Mouse (Mus musculus) embryonic facial prominence, embryonic 13.5 days (tissue): ENCODE measurements around the gene Slc5a5. TPM values are rescaled to one million over a fixed set of nuclear protein-coding genes. Genes with fewer than 3 reads are reported as not detected.

Experiments used
- ATAC-seq: fragments of 200-750 bp; cut with Nextera tagmentation; 2 replicates; pipeline ENCODE4 v1.8.0; 2017; ENCODE audit warnings: low read depth; ENCODE audit not compliant: insufficient number of reproducible peaks, insufficient read depth, low FRiP score, low TSS enrichment
- H3K27ac ChIP-seq: fragments of 300-500 bp; sonication (generic); 2 replicates; pipeline ENCODE4 v1.5.1; 2015; ENCODE audit warnings: moderate library complexity, mild to moderate bottlenecking, inconsistent platforms
- H3K27me3 ChIP-seq: fragments of 300-500 bp; sonication (generic); 2 replicates; pipeline ENCODE4 v1.6.1; 2015; ENCODE audit warnings: mild to moderate bottlenecking, inconsistent platforms
- H3K36me3 ChIP-seq: fragments of 300-500 bp; sonication (generic); 2 replicates; pipeline ENCODE4 v1.6.1; 2015; ENCODE audit warnings: mild to moderate bottlenecking, inconsistent platforms
- H3K4me1 ChIP-seq: fragments of 300-500 bp; sonication (generic); 2 replicates; pipeline ENCODE4 v1.6.1; 2015; ENCODE audit warnings: inconsistent platforms
- H3K4me2 ChIP-seq: fragments of 300-500 bp; sonication (generic); 2 replicates; pipeline ENCODE4 v1.6.1; 2015; ENCODE audit warnings: moderate library complexity, mild to moderate bottlenecking, inconsistent platforms
- H3K4me3 ChIP-seq: fragments of 300-500 bp; sonication (generic); 2 replicates; pipeline ENCODE4 v1.5.1; 2015; ENCODE audit warnings: mild to moderate bottlenecking, inconsistent platforms
- H3K9ac ChIP-seq: fragments of 300-500 bp; sonication (generic); 2 replicates; pipeline ENCODE4 v1.6.1; 2015; ENCODE audit warnings: mild to moderate bottlenecking, inconsistent platforms
- H3K9me3 ChIP-seq: fragments of 300-500 bp; sonication (generic); 2 replicates; pipeline ENCODE4 v1.6.1; 2016; ENCODE audit warnings: inconsistent platforms
- WGBS: fragments of 180-500 bp; shearing (Covaris S2); methylation state at CpG from one replicate; pipeline ENCODE4 v1.1.7; 2015; ENCODE audit warnings: mixed read lengths; 5-methylcytosine and 5-hydroxymethylcytosine counted together
- polyA plus RNA-seq: library from polyadenylated mRNA; unstranded; fragments of >200 nt; fragmentation: Nextera tagmentation; extraction: Ambion mirVana; gene quantifications from 2 replicates; pipeline ENCODE4 v1.2.1, GENCODE M21; 2015

Gene Slc5a5
- polyA plus RNA-seq = 0.18 and 0.32 TPM in 2 replicates

DNA sequence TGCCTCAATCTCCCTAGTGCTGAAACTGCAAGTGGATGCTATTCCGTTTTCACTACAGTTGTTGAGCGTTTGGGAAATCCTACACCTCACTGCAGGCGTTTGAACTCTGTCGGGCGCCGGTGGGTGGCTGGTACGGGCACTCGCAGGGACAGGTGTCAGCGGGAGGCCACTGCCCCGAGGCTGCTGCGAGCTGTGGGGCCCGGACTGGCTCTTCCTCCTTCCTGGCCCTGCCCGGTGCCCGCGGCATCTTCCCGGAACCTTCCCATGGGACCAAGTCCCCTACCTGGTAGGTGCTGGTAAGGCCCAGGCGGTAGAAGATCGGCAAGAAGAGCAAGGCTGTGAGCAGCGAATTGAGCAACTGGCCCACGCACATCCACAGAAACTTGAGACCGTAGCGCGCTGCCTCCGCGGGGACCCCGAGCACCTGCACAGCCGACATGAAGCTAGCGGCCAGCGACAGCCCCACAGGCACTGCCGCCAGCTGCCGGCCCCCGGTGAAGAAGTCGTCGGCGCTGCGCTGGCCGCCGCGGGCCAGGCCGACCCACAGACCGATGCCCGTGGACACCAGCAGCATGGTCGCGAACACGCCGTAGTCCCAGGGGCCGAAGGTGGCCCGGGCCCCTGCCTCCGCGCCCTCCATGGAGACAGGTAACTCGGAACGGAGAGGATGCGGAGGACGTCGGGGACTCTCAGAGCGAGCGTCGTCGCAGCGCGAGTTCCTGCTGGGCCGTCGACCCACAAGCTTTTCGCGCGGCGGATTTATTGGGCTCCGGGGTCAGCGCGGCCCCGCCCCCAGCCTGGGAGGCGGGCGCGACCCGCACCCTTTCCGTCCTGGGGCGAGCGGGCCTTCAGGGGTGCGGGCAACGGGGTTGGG, at the start of gene Slc5a5:
TSS of gene Slc5a5 (minus strand) at position 736 of the 874 bp plus-strand sequence.
- 2% methylated on average over 80 of the region's 80 CpGs for WGBS
- no peak for ATAC-seq
- Histone ChIP-seq H3K4me2 (peak within 1 kb of the TSS; percentile 54), H3K27me3 (peaks cover 57% of the 10 kb centered on the region), H3K4me1 (peaks cover 33% of the 10 kb centered on the region), H3K9me3 (no peaks in the 10 kb centered on the region), H3K9ac (peak within 1 kb of the TSS; percentile 44; the same call in 1 of the 2 replicates), H3K4me3 (peak within 1 kb of the TSS; percentile 33), H3K27ac (no peak within 1 kb of the TSS), H3K36me3 (peaks cover 28% of the 10 kb centered on the region)

GRCm38 (mm10) chr8:70941478-70941877, 48.9 kb upstream of the Slc5a5 start:
- no peak for ATAC-seq
- Histone ChIP-seq H3K27me3 (no peaks in the 10 kb centered on the region), H3K4me1 (no peaks in the 10 kb centered on the region), H3K4me3 (no peak overlapping the region), H3K9ac (no peak overlapping the region), H3K4me2 (no peak overlapping the region), H3K36me3 (no peaks in the 10 kb centered on the region), H3K27ac (no peak overlapping the region), H3K9me3 (no peaks in the 10 kb centered on the region)
- WGBS = 61% methylated on average over 2 of the region's 2 CpGs

- Histone ChIP-seq H3K27me3 (no peaks in the 10 kb centered on the region), H3K4me3 (no peak overlapping the region), H3K36me3 (no peaks in the 10 kb centered on the region; the same call in 1 of the 2 replicates), H3K4me2 (no peak overlapping the region), H3K4me1 (no peaks in the 10 kb centered on the region), H3K9me3 (no peaks in the 10 kb centered on the region), H3K27ac (no peak overlapping the region), H3K9ac (no peak overlapping the region)
- WGBS = 80% methylated on average over 6 of the region's 6 CpGs
- ATAC-seq = no peak
Measured at GRCm38 (mm10) chr8:70937200-70937599, 44.6 kb upstream of the Slc5a5 start.

DNA sequence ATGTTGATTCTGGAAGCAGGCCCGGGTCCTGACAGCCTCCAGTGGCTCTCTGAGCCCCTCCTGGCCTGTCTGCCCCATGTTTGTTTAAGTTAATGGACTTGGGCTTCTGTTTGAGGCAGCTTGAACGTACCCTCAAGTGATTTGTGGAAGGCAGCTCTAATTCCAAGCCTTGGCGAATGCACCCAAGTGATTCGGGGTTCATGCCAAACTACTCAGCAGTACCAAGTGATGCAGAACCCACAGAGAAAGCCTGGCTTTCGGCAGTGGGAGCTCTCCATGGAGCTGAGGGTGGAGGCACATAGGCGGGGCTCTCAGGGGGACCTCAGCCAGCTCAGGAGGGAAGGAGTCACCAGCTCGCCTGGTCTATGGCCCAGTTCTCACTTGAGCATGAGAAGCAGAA, 42.2 kb upstream of the Slc5a5 start:
- no peaks in the 10 kb centered on the region for H3K4me1 ChIP-seq

DNA sequence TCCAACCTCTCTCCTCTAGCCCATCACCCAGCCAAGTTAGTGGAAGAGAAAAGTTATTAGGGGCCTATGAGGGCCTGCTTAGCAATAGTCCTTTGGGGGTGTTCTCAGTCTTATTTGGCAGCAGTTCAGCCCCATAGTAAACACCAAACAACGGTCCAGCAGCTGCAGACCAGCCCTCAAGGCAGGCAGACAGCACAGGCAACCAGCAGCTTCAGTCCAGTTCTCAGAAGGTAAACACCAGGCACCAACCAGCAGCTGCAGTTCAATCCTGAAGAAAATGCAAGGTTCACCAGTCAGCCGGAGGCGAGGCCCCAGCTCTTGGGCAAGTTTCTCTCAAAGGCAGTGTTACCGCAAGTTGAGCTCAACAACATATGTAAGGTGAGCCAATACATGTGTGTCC, 40.5 kb upstream of the Slc5a5 start:
- H3K4me1 ChIP-seq = no peaks in the 10 kb centered on the region
- ATAC-seq = no peak
- no peaks in the 10 kb centered on the region for H3K9me3 ChIP-seq
- H3K36me3 ChIP-seq = no peaks in the 10 kb centered on the region; the same call in 1 of the 2 replicates
- H3K27me3 ChIP-seq = no peaks in the 10 kb centered on the region
- WGBS = 91% methylated on average over 4 of the region's 4 CpGs
- H3K4me2 ChIP-seq = no peak overlapping the region
- H3K9ac ChIP-seq = no peak overlapping the region
- H3K4me3 ChIP-seq = no peak overlapping the region
- no peak overlapping the region for H3K27ac ChIP-seq

More for the DNA sequence above, 42.2 kb upstream of the Slc5a5 start:
- ATAC-seq = no peak
- no peak overlapping the region for H3K27ac ChIP-seq
- no peak overlapping the region for H3K9ac ChIP-seq
- no peaks in the 10 kb centered on the region; the same call in 1 of the 2 replicates for H3K36me3 ChIP-seq
- H3K4me3 ChIP-seq = no peak overlapping the region
- H3K4me2 ChIP-seq = no peak overlapping the region
- 65% methylated on average over 7 of the region's 7 CpGs for WGBS
- H3K9me3 ChIP-seq = no peaks in the 10 kb centered on the region
- no peaks in the 10 kb centered on the region for H3K27me3 ChIP-seq

DNA sequence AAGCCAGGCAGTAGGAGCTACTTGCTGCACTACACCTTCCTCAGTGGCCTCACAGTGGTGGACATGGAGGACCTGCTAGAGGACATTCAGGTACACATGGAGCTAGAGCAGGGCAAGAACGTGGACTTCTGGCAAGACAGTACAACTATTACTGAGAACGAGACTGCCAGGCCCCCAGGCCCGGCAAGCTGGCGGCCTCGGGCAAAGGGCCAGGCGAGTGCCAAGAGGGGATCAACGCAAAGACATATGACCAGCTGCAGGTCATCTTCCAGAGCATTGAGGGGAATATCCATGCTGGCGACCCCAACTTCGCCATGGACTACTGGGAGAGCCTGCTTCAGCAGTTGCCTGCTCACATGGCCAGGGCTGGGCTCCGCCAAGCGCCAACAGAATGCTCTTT, 39.2 kb upstream of the Slc5a5 start:
- Histone ChIP-seq H3K36me3 (peaks cover 4% of the 10 kb centered on the region; the same call in 1 of the 2 replicates), H3K4me1 (no peaks in the 10 kb centered on the region), H3K9me3 (no peaks in the 10 kb centered on the region), H3K4me2 (no peak overlapping the region), H3K27me3 (no peaks in the 10 kb centered on the region), H3K9ac (no peak overlapping the region), H3K27ac (no peak overlapping the region), H3K4me3 (no peak overlapping the region)
- no peak for ATAC-seq
- WGBS = 92% methylated on average over 11 of the region's 11 CpGs

DNA sequence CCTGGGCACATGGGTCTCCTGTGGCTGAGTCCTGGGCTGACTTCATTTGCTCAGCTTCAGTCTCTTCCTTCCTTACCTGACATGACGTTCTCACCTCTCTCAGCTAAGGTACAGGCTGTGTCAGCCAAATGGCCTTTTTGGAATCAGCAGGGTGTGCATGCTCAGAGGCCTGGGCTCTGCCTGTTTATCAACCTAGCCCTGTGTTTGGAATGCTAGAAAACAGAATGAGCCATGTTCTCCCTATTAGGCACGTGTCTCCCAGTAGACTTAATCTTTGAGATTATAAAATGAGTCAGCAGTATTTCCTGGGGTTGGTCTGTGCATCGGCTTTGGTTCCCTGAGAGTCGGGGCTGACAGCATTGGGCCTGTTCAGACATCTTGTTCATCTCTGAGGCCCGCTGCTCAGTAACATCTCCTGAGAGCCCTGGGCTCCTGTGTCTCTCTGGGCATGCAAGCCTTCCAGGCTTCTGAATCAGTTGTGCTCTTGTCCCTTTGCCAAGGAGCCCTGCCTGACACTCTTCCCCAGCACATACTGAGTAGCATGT, 36.3 kb upstream of the Slc5a5 start:
- Histone ChIP-seq H3K4me2 (no peak overlapping the region), H3K27me3 (no peaks in the 10 kb centered on the region), H3K4me1 (no peaks in the 10 kb centered on the region), H3K9me3 (no peaks in the 10 kb centered on the region), H3K4me3 (no peak overlapping the region), H3K36me3 (peaks cover 4% of the 10 kb centered on the region; the same call in 1 of the 2 replicates), H3K27ac (no peak overlapping the region), H3K9ac (no peak overlapping the region)
- no peak for ATAC-seq
- WGBS = 74% methylated on average over 5 of the region's 5 CpGs

DNA sequence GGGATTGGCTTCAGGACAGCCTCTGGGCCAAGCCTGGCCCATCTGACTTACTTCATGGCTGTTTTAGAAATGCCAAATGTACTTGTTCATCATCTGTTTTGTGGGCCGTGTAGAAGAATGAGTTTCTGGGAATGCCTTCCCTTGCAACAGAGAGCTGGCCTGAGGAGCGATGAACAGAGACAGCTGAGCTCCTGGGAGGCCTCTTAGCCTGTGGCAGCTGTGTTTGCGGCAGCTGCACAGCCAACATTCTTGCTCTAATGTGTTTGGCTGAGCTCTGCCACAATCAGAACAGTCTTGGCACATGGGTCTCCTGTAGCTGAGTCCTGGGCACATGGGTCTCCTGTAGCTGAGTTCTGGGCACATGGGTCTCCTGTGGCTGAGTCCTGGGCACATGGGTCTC, 35.5 kb upstream of the Slc5a5 start:
- no peaks in the 10 kb centered on the region for H3K4me1 ChIP-seq
- H3K36me3 ChIP-seq = peaks cover 4% of the 10 kb centered on the region; the same call in 1 of the 2 replicates
- 66% methylated on average over 3 of the region's 3 CpGs for WGBS
- no peak overlapping the region for H3K4me3 ChIP-seq
- H3K9ac ChIP-seq = no peak overlapping the region
- no peak overlapping the region for H3K4me2 ChIP-seq
- no peak overlapping the region for H3K27ac ChIP-seq
- no peak for ATAC-seq
- no peaks in the 10 kb centered on the region for H3K9me3 ChIP-seq
- H3K27me3 ChIP-seq = no peaks in the 10 kb centered on the region

DNA sequence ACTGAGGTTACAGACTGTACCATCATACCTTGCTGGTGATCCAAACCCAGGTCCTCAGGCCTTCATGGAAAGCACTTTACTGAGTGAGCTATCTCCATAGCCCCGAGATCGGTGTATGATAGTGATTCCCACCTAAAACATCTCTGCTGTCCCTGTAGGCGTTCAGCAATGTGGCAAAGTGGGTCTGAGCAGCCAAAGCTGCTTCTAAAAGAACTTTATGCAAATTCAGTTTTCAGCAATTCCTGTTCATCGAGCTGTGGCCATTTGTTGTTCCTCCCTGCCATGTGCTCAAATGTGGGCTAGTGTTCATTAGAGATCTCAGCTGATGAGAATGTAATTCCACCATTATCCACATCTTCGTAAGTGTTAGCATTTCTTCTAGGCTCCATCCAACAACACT, 33.8 kb upstream of the Slc5a5 start:
- no peaks in the 10 kb centered on the region for H3K4me1 ChIP-seq
- H3K27ac ChIP-seq = no peak overlapping the region
- H3K36me3 ChIP-seq = peaks cover 8% of the 10 kb centered on the region
- H3K4me3 ChIP-seq = no peak overlapping the region
- no peak overlapping the region for H3K4me2 ChIP-seq
- H3K27me3 ChIP-seq = no peaks in the 10 kb centered on the region
- H3K9ac ChIP-seq = no peak overlapping the region
- WGBS = 88% methylated on average over 5 of the region's 5 CpGs
- ATAC-seq = no peak
- no peaks in the 10 kb centered on the region for H3K9me3 ChIP-seq

- Histone ChIP-seq H3K4me2 (no peak overlapping the region), H3K27me3 (no peaks in the 10 kb centered on the region), H3K4me3 (no peak overlapping the region), H3K9ac (no peak overlapping the region), H3K4me1 (no peaks in the 10 kb centered on the region), H3K36me3 (peaks cover 13% of the 10 kb centered on the region), H3K9me3 (no peaks in the 10 kb centered on the region), H3K27ac (no peak overlapping the region)
- 91% methylated on average over 4 of the region's 4 CpGs for WGBS
- ATAC-seq = no peak
Measured at GRCm38 (mm10) chr8:70925754-70926153, 33.2 kb upstream of the Slc5a5 start.

DNA sequence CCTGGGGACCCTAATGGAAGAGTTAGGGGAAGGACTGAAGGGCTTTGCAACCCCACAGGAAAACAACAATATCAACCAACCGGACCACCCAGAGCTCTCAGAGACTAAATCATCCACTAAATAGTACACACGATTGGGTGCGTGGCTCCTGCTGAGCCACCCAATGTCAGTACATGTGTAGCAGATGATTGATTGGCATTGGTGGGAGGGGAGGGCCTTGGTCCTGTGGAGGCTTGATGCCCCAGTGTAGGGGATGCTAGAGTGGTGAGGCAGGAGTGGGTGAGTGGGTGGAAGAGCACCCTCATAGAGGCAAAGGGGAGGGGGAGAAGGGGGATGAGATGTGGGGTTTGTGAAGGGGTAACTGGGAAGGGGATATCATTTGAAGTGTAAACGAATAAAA, 31.6 kb upstream of the Slc5a5 start:
- no peak overlapping the region for H3K4me3 ChIP-seq

More for the DNA sequence above, 31.6 kb upstream of the Slc5a5 start:
- Histone ChIP-seq H3K4me1 (no peaks in the 10 kb centered on the region), H3K36me3 (peaks cover 20% of the 10 kb centered on the region), H3K27me3 (no peaks in the 10 kb centered on the region), H3K4me2 (no peak overlapping the region), H3K9ac (no peak overlapping the region), H3K27ac (no peak overlapping the region), H3K9me3 (no peaks in the 10 kb centered on the region)
- 89% methylated on average over 4 of the region's 4 CpGs for WGBS
- ATAC-seq = no peak
